Mouse (Mus musculus) ZHBTc4 (cell line): Measurements from ENCODE around the gene Sult2a1.
"Not testable (repeated sequence)": the region's sequence is repeated elsewhere in the genome, so short reads cannot be mapped to it uniquely, and the experiment has no call there.

Source experiments
- DNase-seq: peaks from one replicate; pipeline ENCODE4 v3.0.0-alpha.2; 2011; ENCODE audit warnings: low read depth, low spot score

Gene Sult2a1

GRCm38 (mm10) chr7:13837309-13837708, at the start of gene Sult2a1:
Gene Sult2a1, minus strand, starts transcription at chr7:13837409.
- not testable (repeated sequence) for DNase-seq

GRCm38 (mm10) chr7:13813913-13814312, 23.3 kb downstream of the Sult2a1 start:
- no peak for DNase-seq
